22 mouse cellular contexts compared by ENCODE assay signal in genomic region chr16:59579237-59579636, GRCm38 (mm10). TPM values are rescaled to one million over a fixed set of nuclear protein-coding genes. Genes with fewer than 3 reads are reported as not detected.
DNase-seq lines count a peak whose midpoint lies in the region; ATAC-seq and TF ChIP-seq lines count a peak whose summit lies in the region.
"Had no signal": no experiment of that assay in that cellular context is flagged by ENCODE, and none has a peak within 500 bp of the region (broad histone marks: within the 10 kb centered on the region; RNA-seq: fewer than 3 reads in every experiment).

No protein-coding gene starts in this region.

- peaks cover 6% of the 10 kb centered on the region for H3K4me1 ChIP-seq in heart, embryonic 10.5 days
- H3K4me1 ChIP-seq in heart, adult 2 months (ENCODE audit: control insufficient read depth, insufficient read depth, low read length), result peaks cover 2% of the 10 kb centered on the region
- H3K4me1 ChIP-seq in G1E (ENCODE audit: insufficient read depth, low read depth, low read length), result peaks cover 16% of the 10 kb centered on the region
- H3K4me1 ChIP-seq in forebrain, postnatal 0 days (ENCODE audit: insufficient read depth), result no peaks in the 10 kb centered on the region
- H3K4me1 ChIP-seq: embryonic facial prominence, embryonic 12.5 days; forebrain, embryonic 13.5 days; hindbrain, embryonic 13.5 days had no signal

- ATAC-seq in G1E (ENCODE audit: extremely low read depth, insufficient number of reproducible peaks, low FRiP score, poor library complexity, severe bottlenecking), result peak; percentile 67
- ATAC-seq in common myeloid progenitor, adult 5-6 weeks (replicated peaks; ENCODE audit: low read depth, poor library complexity, severe bottlenecking), result peak; percentile 98
- peak; percentile 85 for ATAC-seq in megakaryocyte progenitor cell, adult 5-6 weeks (replicated peaks; ENCODE audit: poor library complexity)
- ATAC-seq in forebrain, postnatal 0 days, result no peak
- ATAC-seq in erythroid progenitor cell, adult 5-6 weeks (replicated peaks; ENCODE audit: low FRiP score, poor library complexity, severe bottlenecking), result no peak
- ATAC-seq: activated CD4-positive, CD25-positive, alpha-beta regulatory T cell, adult 4 months; forebrain, embryonic 13.5 days; intestine, postnatal 0 days; Patski had no signal

- TF ChIP-seq EP300 in heart, adult 2 months (IDR thresholded peaks at IDR 0.05; ENCODE audit: insufficient read depth, low read depth, low read length), result no peak

- H3K27ac ChIP-seq in heart, embryonic 10.5 days, result no peak overlapping the region
- H3K27ac ChIP-seq in heart, adult 2 months, result no peak overlapping the region
- H3K27ac ChIP-seq in forebrain, postnatal 0 days (ENCODE audit: low read depth, low read length), result no peak overlapping the region
- H3K27ac ChIP-seq: embryonic facial prominence, embryonic 12.5 days; forebrain, embryonic 13.5 days; heart, embryonic 13.5 days; hindbrain, embryonic 13.5 days had no signal

- H3K36me3 ChIP-seq in heart, embryonic 10.5 days, result peaks cover 26% of the 10 kb centered on the region
- H3K36me3 ChIP-seq in heart, adult 2 months (ENCODE audit: control insufficient read depth, insufficient read depth, low read length), result peaks cover 3% of the 10 kb centered on the region
- H3K36me3 ChIP-seq in G1E (replicated peaks), result no peaks in the 10 kb centered on the region
- H3K36me3 ChIP-seq in forebrain, postnatal 0 days (ENCODE audit: insufficient read depth), result no peaks in the 10 kb centered on the region
- H3K36me3 ChIP-seq: embryonic facial prominence, embryonic 12.5 days; hindbrain, embryonic 13.5 days had no signal

- TF ChIP-seq CTCF in heart, adult 2 months (IDR thresholded peaks at IDR 0.05), result no peak
- no peak for TF ChIP-seq CTCF in G1E (IDR thresholded peaks at IDR 0.05; ENCODE audit: low read depth, low read length)
- TF ChIP-seq CTCF in forebrain, postnatal 0 days (IDR thresholded peaks at IDR 0.05; ENCODE audit: low read depth), result no peak

- no peak overlapping the region for H3K4me2 ChIP-seq in forebrain, postnatal 0 days (ENCODE audit: low read depth)
- H3K4me2 ChIP-seq: embryonic facial prominence, embryonic 12.5 days; forebrain, embryonic 13.5 days; heart, embryonic 13.5 days; hindbrain, embryonic 13.5 days had no signal

- H3K9ac ChIP-seq in heart, adult 2 months (ENCODE audit: low read depth, low read length), result no peak overlapping the region
- H3K9ac ChIP-seq in forebrain, postnatal 0 days, result no peak overlapping the region
- H3K9ac ChIP-seq: embryonic facial prominence, embryonic 12.5 days; forebrain, embryonic 13.5 days; heart, embryonic 13.5 days; hindbrain, embryonic 13.5 days had no signal

- 86% methylated on average over 8 of the region's 8 CpGs for WGBS in heart, embryonic 10.5 days
- WGBS in heart, adult 2 months, result 76% methylated on average over 8 of the region's 8 CpGs
- WGBS in forebrain, postnatal 0 days, result 92% methylated on average over 8 of the region's 8 CpGs

- H3K9me3 ChIP-seq in heart, embryonic 10.5 days, result no peaks in the 10 kb centered on the region
- no peaks in the 10 kb centered on the region for H3K9me3 ChIP-seq in G1E (replicated peaks)
- H3K9me3 ChIP-seq in forebrain, postnatal 0 days (ENCODE audit: low read length), result no peaks in the 10 kb centered on the region
- H3K9me3 ChIP-seq: embryonic facial prominence, embryonic 12.5 days; forebrain, embryonic 13.5 days; heart, embryonic 13.5 days; hindbrain, embryonic 13.5 days had no signal

- no peaks in the 10 kb centered on the region for H3K27me3 ChIP-seq in heart, embryonic 10.5 days (ENCODE audit: insufficient read depth, poor library complexity, severe bottlenecking)
- H3K27me3 ChIP-seq in heart, adult 2 months (ENCODE audit: control insufficient read depth, insufficient read depth, low read length), result no peaks in the 10 kb centered on the region
- H3K27me3 ChIP-seq in G1E (ENCODE audit: insufficient read depth, low read length), result peaks cover 10% of the 10 kb centered on the region
- no peaks in the 10 kb centered on the region for H3K27me3 ChIP-seq in forebrain, postnatal 0 days (ENCODE audit: insufficient read depth, low read length)
- H3K27me3 ChIP-seq: embryonic facial prominence, embryonic 12.5 days; forebrain, embryonic 13.5 days; heart, embryonic 13.5 days; hindbrain, embryonic 13.5 days; Patski had no signal

- no peak for TF ChIP-seq POLR2A in heart, adult 2 months (IDR thresholded peaks at IDR 0.05; ENCODE audit: insufficient read depth, low read depth, low read length)

- peaks cover 1% of the 10 kb centered on the region; the same call in 1 of the 2 replicates for H3K79me2 ChIP-seq in heart, adult 2 months (replicated peaks; ENCODE audit: control insufficient read depth, insufficient read depth, low read length)

- intact Hi-C loops in heart, adult 2 months (cut with DNase I), result no loop called here

- no peak overlapping the region for H3K4me3 ChIP-seq in heart, embryonic 10.5 days
- H3K4me3 ChIP-seq in heart, adult 2 months, result no peak overlapping the region
- H3K4me3 ChIP-seq in G1E (ENCODE audit: low read depth, low read length), result no peak overlapping the region
- no peak overlapping the region for H3K4me3 ChIP-seq in forebrain, postnatal 0 days (ENCODE audit: low read depth, low read length)
- H3K4me3 ChIP-seq: embryonic facial prominence, embryonic 12.5 days; forebrain, embryonic 13.5 days; heart, embryonic 13.5 days; hindbrain, embryonic 13.5 days had no signal

- DNase-seq in heart, embryonic 10.5 days (ENCODE audit: low spot score), result peak; percentile 16
- DNase-seq in heart, adult 2 months, result no peak
- peak; percentile 11 for DNase-seq in G1E (ENCODE audit: low spot score)
- no peak for DNase-seq in forebrain, postnatal 0 days
- no peak for DNase-seq in cerebellum, adult 11 months
- DNase-seq: adrenal gland, postnatal 14 days; cerebellum, adult 18-20 months; cerebellum, adult 9-11 months; cerebellum, postnatal 36 days; gastrocnemius, postnatal 36 days; heart, postnatal 4 days; kidney, adult 9 months had no signal

RNA-seq across cellular contexts. Expression of gene Crybg3, which starts 21.5 kb away (rescaled TPM):
- 11.4 and 17.5 TPM in 2 replicates for polyA plus RNA-seq in heart, embryonic 10.5 days (2016; fragmentation: Nextera tagmentation; extraction: Ambion mirVana)
- 10 to 100 TPM; 65.0 to 74.7 TPM for total RNA-seq in heart, adult 2 months (2021)
- polyA plus RNA-seq in heart, adult 2 months (2012; rRNA removed), result 14.9 and 22.7 TPM in 2 replicates
- 1.7 and 2.9 TPM in 2 replicates for total RNA-seq in G1E (2014; fragmentation: Nextera tagmentation)
- total RNA-seq in G1E (2017), result 1.4 and 1.7 TPM in 2 replicates
- polyA plus RNA-seq in G1E (2012), result 0.06 and 0.10 TPM in 2 replicates
- total RNA-seq in common myeloid progenitor, adult 5-6 weeks (2017), result 11.1 and 15.4 TPM in 2 replicates
- total RNA-seq in megakaryocyte progenitor cell, adult 5-6 weeks (2015), result 13.3 and 14.6 TPM in 2 replicates
- 17.9 and 26.8 TPM in 2 replicates for total RNA-seq in megakaryocyte progenitor cell, adult 5-6 weeks (2017)
- total RNA-seq in forebrain, postnatal 0 days (2014; rRNA removed), result 4.3 and 4.7 TPM in 2 replicates
- 0.88 and 0.92 TPM in 2 replicates for polyA plus RNA-seq in forebrain, postnatal 0 days (2015; fragmentation: Nextera tagmentation; extraction: Ambion mirVana)
- total RNA-seq in erythroid progenitor cell, adult 5-6 weeks (2015; ENCODE audit: low replicate concordance), result 5.8 and 9.6 TPM in 2 replicates
- 0.64 and 1.4 TPM in 2 replicates for total RNA-seq in erythroid progenitor cell, adult 5-6 weeks (2017; ENCODE audit: low replicate concordance)

RNA-seq across cellular contexts. Expression of gene Arl6, which starts 60.0 kb away (rescaled TPM):
- polyA plus RNA-seq in heart, embryonic 10.5 days (2016; fragmentation: Nextera tagmentation; extraction: Ambion mirVana), result 22.6 and 24.0 TPM in 2 replicates
- 1 to 10 TPM; 3.7 to 4.2 TPM for total RNA-seq in heart, adult 2 months (2021)
- 1.9 and 3.4 TPM in 2 replicates for polyA plus RNA-seq in heart, adult 2 months (2012; rRNA removed)
- 64.3 and 73.1 TPM in 2 replicates for total RNA-seq in G1E (2014; fragmentation: Nextera tagmentation)
- 65.2 and 66.3 TPM in 2 replicates for total RNA-seq in G1E (2017)
- polyA plus RNA-seq in G1E (2012), result 8.8 and 9.5 TPM in 2 replicates
- total RNA-seq in common myeloid progenitor, adult 5-6 weeks (2017), result 15.5 and 17.9 TPM in 2 replicates
- total RNA-seq in megakaryocyte progenitor cell, adult 5-6 weeks (2015), result 6.0 and 8.5 TPM in 2 replicates
- total RNA-seq in megakaryocyte progenitor cell, adult 5-6 weeks (2017), result 6.8 and 8.3 TPM in 2 replicates
- 37.3 and 47.7 TPM in 2 replicates for total RNA-seq in forebrain, postnatal 0 days (2014; rRNA removed)
- polyA plus RNA-seq in forebrain, postnatal 0 days (2015; fragmentation: Nextera tagmentation; extraction: Ambion mirVana), result 64.6 and 65.3 TPM in 2 replicates
- total RNA-seq in erythroid progenitor cell, adult 5-6 weeks (2015; ENCODE audit: low replicate concordance), result 0.84 and 5.8 TPM in 2 replicates
- 0.64 and 1.8 TPM in 2 replicates for total RNA-seq in erythroid progenitor cell, adult 5-6 weeks (2017; ENCODE audit: low replicate concordance)

Comparison
In these comparisons a context has a peak if more than half of its experiments do, and no peak if none do; other contexts are left out.
1. DNase-seq: peak in heart, embryonic 10.5 days (single experiment) and G1E (single experiment); none in heart, adult 2 months (0 of 2), forebrain, postnatal 0 days (single experiment) and cerebellum, adult 11 months (single experiment).
2. ATAC-seq: peak in G1E (single experiment), common myeloid progenitor, adult 5-6 weeks (single experiment) and megakaryocyte progenitor cell, adult 5-6 weeks (single experiment); none in forebrain, postnatal 0 days (single experiment) and erythroid progenitor cell, adult 5-6 weeks (single experiment).